Comparison of ENCODE assay signal across 8 mouse cellular contexts in the genomic region with DNA sequence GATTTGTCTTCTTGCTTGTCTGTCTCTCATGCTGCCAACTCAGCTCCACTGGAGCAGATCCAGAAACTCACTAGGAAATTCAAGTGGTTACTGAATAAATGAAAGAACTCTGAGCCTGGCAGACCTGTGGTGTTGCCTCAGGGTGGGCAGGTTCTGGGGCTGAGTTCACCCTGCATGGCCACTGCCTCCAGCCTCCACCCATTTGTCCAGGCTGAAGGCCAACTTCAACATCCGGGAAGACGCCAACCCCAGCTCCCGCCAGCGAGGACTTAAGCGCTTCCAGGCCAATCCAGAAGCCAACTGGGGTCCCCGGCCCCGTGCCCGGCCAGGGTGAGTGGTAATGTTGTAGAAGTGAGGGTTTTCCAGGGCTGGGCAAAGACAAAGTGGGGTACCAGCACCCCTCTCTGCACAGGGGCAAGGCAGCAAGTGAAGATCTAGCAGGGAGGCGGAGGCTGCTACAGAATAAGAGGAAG. TPM values are rescaled to one million over a fixed set of nuclear protein-coding genes. Genes with fewer than 3 reads are reported as not detected.
A peak's percentile ranks its signal among the peaks of the same experiment; 100 is the strongest.
DNase-seq lines count a peak whose midpoint lies in the region; ATAC-seq and TF ChIP-seq lines count a peak whose summit lies in the region.

No protein-coding gene starts in this region.

- H3K4me2 ChIP-seq in forebrain, postnatal 0 days (ENCODE audit: low read depth), result no peak overlapping the region
- H3K4me2 ChIP-seq in lung, postnatal 0 days (replicated peaks; ENCODE audit: low read depth, low read length), result peak overlapping the region; percentile 25

- H3K4me3 ChIP-seq in forebrain, postnatal 0 days (ENCODE audit: low read depth, low read length), result no peak overlapping the region
- H3K4me3 ChIP-seq in lung, postnatal 0 days (ENCODE audit: low read depth, low read length), result no peak overlapping the region

- DNase-seq in left cerebral cortex, postnatal 4 days, result peak; percentile 63
- DNase-seq in left cerebral cortex, adult 11 months (ENCODE audit: low spot score), result no peak
- peak; percentile 98 for DNase-seq in adipocyte (ENCODE audit: low spot score)
- no peak for DNase-seq in forebrain, postnatal 0 days
- peak; percentile 69 to 85 for DNase-seq in kidney, adult 8-10 months
- peak; percentile 91 for DNase-seq in lung, postnatal 0 days (ENCODE audit: low spot score)
- DNase-seq in layer of hippocampus, adult 9-11 months, result no peak
- no peak for DNase-seq in left cerebral cortex, adult 9 months (ENCODE audit: low spot score in 2 of 2)

- H3K27me3 ChIP-seq in forebrain, postnatal 0 days (ENCODE audit: insufficient read depth, low read length), result no peaks in the 10 kb centered on the region
- H3K27me3 ChIP-seq in lung, postnatal 0 days (replicated peaks; ENCODE audit: insufficient read depth, low read length), result no peaks in the 10 kb centered on the region

- no peaks in the 10 kb centered on the region for H3K9me3 ChIP-seq in forebrain, postnatal 0 days (ENCODE audit: low read length)
- no peaks in the 10 kb centered on the region for H3K9me3 ChIP-seq in lung, postnatal 0 days (ENCODE audit: low read length)

- no peak for TF ChIP-seq CTCF in forebrain, postnatal 0 days (IDR thresholded peaks at IDR 0.05; ENCODE audit: low read depth)
- TF ChIP-seq CTCF in lung, postnatal 0 days (IDR thresholded peaks at IDR 0.05), result no peak

- no peaks in the 10 kb centered on the region for H3K4me1 ChIP-seq in forebrain, postnatal 0 days (ENCODE audit: insufficient read depth)
- H3K4me1 ChIP-seq in lung, postnatal 0 days (ENCODE audit: insufficient read depth, low read depth, low read length), result peaks cover 11% of the 10 kb centered on the region

- intact Hi-C loops in left cerebral cortex, postnatal 4 days (cut with DNase I), result loop anchor here (2.0 kb wide), 1 partner anchor 116 kb away; no protein-coding TSS in a partner anchor

- H3K36me3 ChIP-seq in forebrain, postnatal 0 days (ENCODE audit: insufficient read depth), result peaks cover 36% of the 10 kb centered on the region
- 0 out of 2 replicates have a peak, but pooled peaks cover 13% of the 10 kb centered on the region for H3K36me3 ChIP-seq in lung, postnatal 0 days (ENCODE audit: insufficient read depth, low read length)

- TF ChIP-seq EP300 in lung, postnatal 0 days (IDR thresholded peaks at IDR 0.05), result 0 out of 2 replicates have a peak, but pooled peaks have one; percentile 13

- H3K9ac ChIP-seq in forebrain, postnatal 0 days, result no peak overlapping the region
- H3K9ac ChIP-seq in lung, postnatal 0 days (replicated peaks; ENCODE audit: low read depth), result no peak overlapping the region

- H3K27ac ChIP-seq in forebrain, postnatal 0 days (ENCODE audit: low read depth, low read length), result peak overlapping the region; percentile 57
- H3K27ac ChIP-seq in lung, postnatal 0 days (ENCODE audit: low read length), result peak overlapping the region; percentile 83

- 67% methylated on average over 9 of the region's 9 CpGs for WGBS in forebrain, postnatal 0 days
- WGBS in lung, postnatal 0 days, result 42% methylated on average over 9 of the region's 9 CpGs

- ATAC-seq in forebrain, postnatal 0 days, result no peak
- ATAC-seq in lung, postnatal 0 days, result peak; percentile 53

RNA-seq across cellular contexts. Expression of a gene that starts 2.3 kb away (rescaled TPM):
- total RNA-seq in left cerebral cortex, postnatal 4 days (2021), result 1 to 10 TPM; 3.0 to 3.3 TPM
- total RNA-seq in forebrain, postnatal 0 days (2014; rRNA removed), result 2.2 and 2.7 TPM in 2 replicates
- 2.4 and 2.5 TPM in 2 replicates for polyA plus RNA-seq in forebrain, postnatal 0 days (2015; fragmentation: Nextera tagmentation; extraction: Ambion mirVana)
- polyA plus RNA-seq in lung, postnatal 0 days (2015; fragmentation: Nextera tagmentation; extraction: Ambion mirVana), result 11.6 and 13.9 TPM in 2 replicates

RNA-seq across cellular contexts. Expression of a gene that starts 11.3 kb away (rescaled TPM):
- total RNA-seq in left cerebral cortex, postnatal 4 days (2021), result 10 to 100 TPM; 68.4 to 72.1 TPM
- total RNA-seq in forebrain, postnatal 0 days (2014; rRNA removed), result 65.9 and 78.2 TPM in 2 replicates
- polyA plus RNA-seq in forebrain, postnatal 0 days (2015; fragmentation: Nextera tagmentation; extraction: Ambion mirVana), result 14.6 and 14.7 TPM in 2 replicates
- polyA plus RNA-seq in lung, postnatal 0 days (2015; fragmentation: Nextera tagmentation; extraction: Ambion mirVana), result 7.1 and 7.4 TPM in 2 replicates

RNA-seq across cellular contexts. Expression of a gene that starts 12.9 kb away (rescaled TPM):
- total RNA-seq in left cerebral cortex, postnatal 4 days (2021), result 100 to 1,000 TPM; 110 to 112 TPM
- total RNA-seq in forebrain, postnatal 0 days (2014; rRNA removed), result 89.5 and 94.8 TPM in 2 replicates
- polyA plus RNA-seq in forebrain, postnatal 0 days (2015; fragmentation: Nextera tagmentation; extraction: Ambion mirVana), result 59.8 and 67.5 TPM in 2 replicates
- 38.4 and 43.4 TPM in 2 replicates for polyA plus RNA-seq in lung, postnatal 0 days (2015; fragmentation: Nextera tagmentation; extraction: Ambion mirVana)

RNA-seq across cellular contexts. Expression of a gene that starts 23.8 kb away (rescaled TPM):
- total RNA-seq in left cerebral cortex, postnatal 4 days (2021), result not detected
- not detected in 2 replicates for total RNA-seq in forebrain, postnatal 0 days (2014; rRNA removed)
- 0.56 and 1.0 TPM in 2 replicates for polyA plus RNA-seq in forebrain, postnatal 0 days (2015; fragmentation: Nextera tagmentation; extraction: Ambion mirVana)
- 2.0 and 2.8 TPM in 2 replicates for polyA plus RNA-seq in lung, postnatal 0 days (2015; fragmentation: Nextera tagmentation; extraction: Ambion mirVana)

RNA-seq across cellular contexts. Expression of a gene that starts 36.3 kb away (rescaled TPM):
- 10 to 100 TPM; 10.2 to 10.7 TPM for total RNA-seq in left cerebral cortex, postnatal 4 days (2021)
- total RNA-seq in forebrain, postnatal 0 days (2014; rRNA removed), result 4.8 and 8.5 TPM in 2 replicates
- polyA plus RNA-seq in forebrain, postnatal 0 days (2015; fragmentation: Nextera tagmentation; extraction: Ambion mirVana), result 19.3 and 22.7 TPM in 2 replicates
- polyA plus RNA-seq in lung, postnatal 0 days (2015; fragmentation: Nextera tagmentation; extraction: Ambion mirVana), result 113 and 140 TPM in 2 replicates

Comparison
In these comparisons a context has a peak if more than half of its experiments do, and no peak if none do; other contexts are left out.
1. DNase-seq: peak in left cerebral cortex, postnatal 4 days (single experiment), adipocyte (single experiment), kidney, adult 8-10 months (2 of 2) and lung, postnatal 0 days (single experiment); none in left cerebral cortex, adult 11 months (single experiment), forebrain, postnatal 0 days (single experiment), layer of hippocampus, adult 9-11 months (single experiment) and left cerebral cortex, adult 9 months (0 of 2).